Mouse (Mus musculus): ENCODE data around the gene Ltf. TPM values are rescaled to one million over a fixed set of nuclear protein-coding genes. Genes with fewer than 3 reads are reported as not detected.

Ltf gene
- polyA plus RNA-seq, 1 experiment from 2014 or later: 11.3 TPM

GRCm38 (mm10) chr9:110988078-110988477 lies 31.0 kb upstream of the Ltf start:
- H3K27ac ChIP-seq (ENCODE audit: low read length): no peak overlapping the region
- TF ChIP-seq CTCF (IDR thresholded peaks at IDR 0.05) (no peak), EP300 (IDR thresholded peaks at IDR 0.05) (no peak)
- ATAC-seq (no peak), DNase-seq (ENCODE audit: low spot score) (no peak)
- H3K4me3 ChIP-seq (ENCODE audit: low read depth, low read length): no peak overlapping the region
- H3K9me3 ChIP-seq (ENCODE audit: low read length): no peaks in the 10 kb centered on the region
- H3K4me2 ChIP-seq (replicated peaks; ENCODE audit: low read depth, low read length): no peak overlapping the region
- no peaks in the 10 kb centered on the region for H3K36me3 ChIP-seq (ENCODE audit: insufficient read depth, low read length)
- no peaks in the 10 kb centered on the region for H3K27me3 ChIP-seq (replicated peaks; ENCODE audit: insufficient read depth, low read length)
- WGBS: 87% methylated on average over 3 of the region's 3 CpGs
- H3K4me1 ChIP-seq (ENCODE audit: insufficient read depth, low read depth, low read length): no peaks in the 10 kb centered on the region
- H3K9ac ChIP-seq (replicated peaks; ENCODE audit: low read depth): no peak overlapping the region

GRCm38 (mm10) chr9:110989141-110989540 lies 29.9 kb upstream of the Ltf start:
- H3K9ac ChIP-seq (replicated peaks; ENCODE audit: low read depth): no peak overlapping the region
- no peaks in the 10 kb centered on the region for H3K27me3 ChIP-seq (replicated peaks; ENCODE audit: insufficient read depth, low read length)
- H3K4me3 ChIP-seq (ENCODE audit: low read depth, low read length): no peak overlapping the region
- no peaks in the 10 kb centered on the region for H3K9me3 ChIP-seq (ENCODE audit: low read length)
- H3K4me1 ChIP-seq (ENCODE audit: insufficient read depth, low read depth, low read length): no peaks in the 10 kb centered on the region
- 50% methylated on average over 4 of the region's 4 CpGs for WGBS
- H3K27ac ChIP-seq (ENCODE audit: low read length): no peak overlapping the region
- ATAC-seq (no peak), DNase-seq (ENCODE audit: low spot score) (no peak)
- H3K36me3 ChIP-seq (ENCODE audit: insufficient read depth, low read length): no peaks in the 10 kb centered on the region
- no peak for TF ChIP-seq CTCF (IDR thresholded peaks at IDR 0.05)
- no peak for TF ChIP-seq EP300 (IDR thresholded peaks at IDR 0.05)
- H3K4me2 ChIP-seq (replicated peaks; ENCODE audit: low read depth, low read length): 0 out of 2 replicates have a peak overlapping the region, but pooled peaks have one; percentile 27

GRCm38 (mm10) chr9:110989543-110989942 lies 29.5 kb upstream of the Ltf start:
- Histone ChIP-seq H3K27ac (ENCODE audit: low read length) (peak overlapping the region; percentile 51), H3K4me1 (ENCODE audit: insufficient read depth, low read depth, low read length) (no peaks in the 10 kb centered on the region), H3K4me3 (ENCODE audit: low read depth, low read length) (no peak overlapping the region), H3K36me3 (ENCODE audit: insufficient read depth, low read length) (no peaks in the 10 kb centered on the region), H3K9ac (replicated peaks; ENCODE audit: low read depth) (no peak overlapping the region), H3K4me2 (replicated peaks; ENCODE audit: low read depth, low read length) (peak overlapping the region; percentile 27; the same call in 1 of the 2 replicates), H3K27me3 (replicated peaks; ENCODE audit: insufficient read depth, low read length) (no peaks in the 10 kb centered on the region), H3K9me3 (ENCODE audit: low read length) (no peaks in the 10 kb centered on the region)
- WGBS: 78% methylated on average over 2 of the region's 2 CpGs
- DNase-seq (ENCODE audit: low spot score) (no peak), ATAC-seq (no peak)
- TF ChIP-seq CTCF (IDR thresholded peaks at IDR 0.05) (no peak), EP300 (IDR thresholded peaks at IDR 0.05) (no peak)

DNA sequence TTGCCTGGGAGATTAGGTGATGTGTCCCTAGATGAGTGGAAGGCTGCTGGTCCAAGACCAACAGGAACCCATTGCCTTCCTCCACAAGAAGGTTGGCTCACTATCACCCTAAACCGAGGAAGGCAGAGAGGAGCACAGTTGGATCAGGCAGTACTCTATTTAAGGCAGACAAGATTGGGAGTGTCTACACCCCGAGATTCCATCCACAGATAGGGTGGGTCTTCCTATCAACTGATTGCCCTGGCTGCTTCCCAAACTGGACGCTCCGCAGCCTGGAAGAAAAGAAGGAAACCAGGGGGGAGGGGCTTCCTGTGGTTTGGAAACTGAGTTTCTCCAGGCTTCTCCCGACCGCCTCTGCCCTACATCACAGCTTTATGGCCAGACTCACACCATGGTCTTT lies 28.9 kb upstream of the Ltf start, which contains the start of gene Rtp3:
Rtp3 (minus strand) TSS at position 380 of the 400 bp plus-strand sequence.
- H3K9me3 ChIP-seq (ENCODE audit: low read length): no peaks in the 10 kb centered on the region
- H3K36me3 ChIP-seq (ENCODE audit: insufficient read depth, low read length): no peaks in the 10 kb centered on the region
- ATAC-seq (no peak; the same call in 1 of the 2 replicates), DNase-seq (ENCODE audit: low spot score) (peak; percentile 18)
- H3K4me3 ChIP-seq (ENCODE audit: low read depth, low read length): no peak within 1 kb of the TSS
- H3K4me2 ChIP-seq (replicated peaks; ENCODE audit: low read depth, low read length): peak within 1 kb of the TSS; percentile 27; the same call in 1 of the 2 replicates
- no peak for TF ChIP-seq EP300 (IDR thresholded peaks at IDR 0.05)
- 0 out of 2 replicates have a peak, but pooled peaks cover 2% of the 10 kb centered on the region for H3K4me1 ChIP-seq (ENCODE audit: insufficient read depth, low read depth, low read length)
- no peak within 1 kb of the TSS for H3K9ac ChIP-seq (replicated peaks; ENCODE audit: low read depth)
- whole genome bisulfite sequencing: 38% methylated on average over 6 of the region's 6 CpGs
- H3K27ac ChIP-seq (ENCODE audit: low read length): peak within 1 kb of the TSS; percentile 51
- no peaks in the 10 kb centered on the region for H3K27me3 ChIP-seq (replicated peaks; ENCODE audit: insufficient read depth, low read length)

DNA sequence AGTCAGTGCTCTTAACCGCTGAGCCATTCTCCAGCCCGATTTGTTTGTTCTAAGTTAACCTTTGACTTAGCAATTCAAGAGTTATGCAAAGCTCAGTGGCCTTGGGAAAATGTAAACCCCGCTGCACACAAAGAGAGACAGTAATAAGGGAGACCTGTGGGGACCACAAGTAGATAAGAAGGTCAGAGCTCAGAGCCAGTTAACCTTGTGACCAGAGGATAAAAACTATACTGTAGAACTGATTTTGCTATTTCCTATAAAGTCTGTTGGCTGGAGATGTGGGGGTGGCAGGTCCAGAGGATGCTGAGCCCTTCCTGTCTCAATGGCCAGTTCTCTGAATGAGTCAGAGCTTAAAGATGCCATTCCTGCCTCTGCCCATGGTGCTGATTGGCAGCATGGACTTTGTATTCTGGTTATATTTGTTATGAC lies 25.8 kb upstream of the Ltf start:
- 0 out of 2 replicates have a peak, but pooled peaks cover 2% of the 10 kb centered on the region for H3K4me1 ChIP-seq (ENCODE audit: insufficient read depth, low read depth, low read length)
- no peaks in the 10 kb centered on the region for H3K36me3 ChIP-seq (ENCODE audit: insufficient read depth, low read length)
- no peaks in the 10 kb centered on the region for H3K9me3 ChIP-seq (ENCODE audit: low read length)
- H3K9ac ChIP-seq (replicated peaks; ENCODE audit: low read depth): no peak overlapping the region
- H3K4me2 ChIP-seq (replicated peaks; ENCODE audit: low read depth, low read length): no peak overlapping the region
- 11% methylated on average over 3 of the region's 3 CpGs for WGBS
- H3K4me3 ChIP-seq (ENCODE audit: low read depth, low read length): no peak overlapping the region
- no peaks in the 10 kb centered on the region for H3K27me3 ChIP-seq (replicated peaks; ENCODE audit: insufficient read depth, low read length)
- DNase-seq (ENCODE audit: low spot score) (peak; percentile 47), ATAC-seq (no peak)
- TF ChIP-seq EP300 (IDR thresholded peaks at IDR 0.05) (no peak), CTCF (IDR thresholded peaks at IDR 0.05) (no peak)
- no peak overlapping the region for H3K27ac ChIP-seq (ENCODE audit: low read length)

- Histone ChIP-seq H3K9ac (replicated peaks; ENCODE audit: low read depth) (peak overlapping the region; percentile 34; the same call in 1 of the 2 replicates), H3K4me1 (ENCODE audit: insufficient read depth, low read depth, low read length) (0 out of 2 replicates have a peak, but pooled peaks cover 5% of the 10 kb centered on the region), H3K4me2 (replicated peaks; ENCODE audit: low read depth, low read length) (peak overlapping the region; percentile 51), H3K36me3 (ENCODE audit: insufficient read depth, low read length) (no peaks in the 10 kb centered on the region), H3K27ac (ENCODE audit: low read length) (peak overlapping the region; percentile 81), H3K9me3 (ENCODE audit: low read length) (no peaks in the 10 kb centered on the region), H3K27me3 (replicated peaks; ENCODE audit: insufficient read depth, low read length) (no peaks in the 10 kb centered on the region), H3K4me3 (ENCODE audit: low read depth, low read length) (peak overlapping the region; percentile 34)
- WGBS: 7% methylated on average over 13 of the region's 13 CpGs
- ATAC-seq (peak; percentile 81), DNase-seq (ENCODE audit: low spot score) (peak; percentile 96)
- TF ChIP-seq CTCF (IDR thresholded peaks at IDR 0.05): peak; percentile 59
- no peak for TF ChIP-seq EP300 (IDR thresholded peaks at IDR 0.05)
Observed at GRCm38 (mm10) chr9:110994716-110995172, 24.3 kb upstream of the Ltf start.
